Mouse (Mus musculus) embryonic fibroblast, embryonic 13.5 days (primary cell): ENCODE results near the gene 1700018F24Rik.

Experiments used
- CTCF ChIP-seq: IDR thresholded peaks from 2 replicates; pipeline ENCODE4 v1.5.1; 2011; ENCODE audit warnings: mild to moderate bottlenecking, control low read depth, low read length, moderate library complexity, borderline replicate concordance; ENCODE audit not compliant: insufficient read depth
- POLR2A ChIP-seq: IDR thresholded peaks from 2 replicates; pipeline ENCODE4 v1.6.1; 2011; ENCODE audit warnings: low read depth, mild to moderate bottlenecking, control low read depth, low read length, moderate library complexity

DNA sequence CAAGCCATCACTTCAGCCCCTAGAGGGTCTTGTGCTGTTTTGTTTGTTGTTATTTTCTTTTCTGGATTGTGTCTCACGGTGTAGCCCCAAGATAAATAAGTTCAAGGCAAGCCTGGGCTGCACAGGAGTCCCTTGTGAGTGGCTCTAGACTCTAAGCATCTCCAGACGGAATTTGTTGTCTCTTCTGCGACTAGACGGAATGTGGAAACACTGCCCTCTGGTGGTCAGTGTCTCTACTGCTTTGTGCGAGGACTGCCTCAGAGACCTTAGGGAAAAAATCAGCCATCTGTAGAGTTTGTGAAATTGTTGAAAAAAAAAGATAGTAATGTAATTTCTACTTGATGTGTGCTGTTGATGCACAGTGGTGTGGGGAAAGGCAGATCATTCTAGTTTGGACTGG, 26.9 kb downstream of the 1700018F24Rik start:
- TF ChIP-seq CTCF (peak; percentile 73; the same call in 1 of the 2 replicates), POLR2A (no peak)
